Mouse (Mus musculus) embryo, embryonic 9.5 days (tissue): ENCODE data around the gene Arv1.

Source experiments
- DNase-seq: peaks from one replicate; pipeline ENCODE4 v3.0.0-alpha.2; 2017; ENCODE audit errors: extremely low spot score

Gene Arv1

DNA sequence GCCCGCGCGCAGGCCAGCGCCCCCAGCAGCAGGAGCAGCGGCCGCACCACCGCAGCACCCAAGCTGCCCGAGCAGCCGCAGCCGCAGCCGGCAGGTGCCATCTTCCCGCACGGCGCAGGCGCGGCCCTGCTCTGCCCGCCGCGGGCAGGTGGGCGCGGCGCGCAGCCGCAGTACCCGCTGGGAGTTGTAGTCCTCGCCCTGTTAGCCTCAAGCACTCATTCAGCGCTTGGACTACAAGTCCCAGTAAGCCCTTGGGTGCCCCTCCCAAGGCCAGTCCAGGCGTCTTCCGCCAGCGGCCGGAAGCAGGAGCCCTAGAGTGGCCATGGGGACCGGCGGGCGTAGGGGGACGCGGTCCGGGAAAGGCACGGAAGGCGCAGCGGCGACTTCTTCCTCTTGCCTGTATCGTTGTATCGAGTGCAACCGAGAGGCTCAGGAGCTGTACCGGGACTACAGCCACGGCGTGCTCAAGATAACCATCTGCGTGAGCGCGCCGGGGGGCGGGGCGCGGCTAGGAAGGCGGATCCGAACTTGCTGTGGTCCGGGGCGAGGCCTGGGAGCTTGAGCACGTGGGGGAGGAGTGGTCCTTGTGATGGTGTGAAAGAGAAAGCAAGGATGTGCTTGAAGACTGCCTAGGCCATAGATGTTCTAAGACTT lies at the start of gene Arv1, which contains the start of gene Ttc13:
TSS of gene Arv1 (plus strand) at position 278 of the 654 bp plus-strand sequence.
TSS of gene Ttc13 (minus strand) at position 122 of the 654 bp plus-strand sequence.
- peak; percentile 91 for DNase-seq

GRCm38 (mm10) chr8:124672345-124672744 lies 49.6 kb upstream of the Arv1 start:
- DNase-seq: no peak

DNA sequence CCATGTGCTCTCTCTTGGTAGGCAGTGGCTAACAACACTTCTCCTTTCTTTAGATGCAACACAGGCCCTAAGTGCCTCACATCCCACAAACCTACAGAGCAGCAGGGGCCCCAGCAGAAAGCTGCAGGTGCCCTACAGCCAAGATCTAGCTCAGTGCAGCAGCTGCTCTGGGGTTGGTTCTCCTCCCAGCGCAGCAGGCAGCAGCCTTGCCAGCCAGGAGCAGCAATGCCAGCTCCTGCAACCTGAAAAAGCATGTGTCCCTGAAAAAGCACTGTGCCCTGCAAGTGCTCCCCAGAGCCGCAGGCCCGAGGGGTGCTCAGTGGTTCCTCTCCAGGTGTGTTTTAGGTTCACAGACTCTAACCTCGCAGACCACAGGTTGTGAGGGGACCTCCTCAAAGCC lies 45.3 kb upstream of the Arv1 start:
- no peak for DNase-seq

DNA sequence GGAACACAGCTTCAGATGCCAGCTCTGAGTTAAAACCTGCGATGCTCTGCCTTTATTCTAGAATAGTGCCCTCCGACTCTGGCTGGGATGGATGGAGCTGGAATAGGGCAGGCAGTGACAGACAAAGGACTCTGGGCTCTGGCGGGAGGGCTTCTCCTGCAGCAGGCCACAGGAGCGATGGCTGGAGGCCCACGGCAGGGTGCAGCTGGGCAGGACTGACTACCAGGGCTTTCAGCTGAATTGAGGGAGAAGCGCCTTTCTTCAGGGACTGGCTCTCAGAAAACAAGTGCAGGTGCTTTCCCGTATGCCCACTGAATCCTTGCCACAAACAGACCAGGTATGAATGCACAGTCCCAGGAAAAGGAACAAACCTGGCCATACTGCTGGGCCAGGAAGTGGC lies 44.9 kb upstream of the Arv1 start:
- no peak for DNase-seq

DNA sequence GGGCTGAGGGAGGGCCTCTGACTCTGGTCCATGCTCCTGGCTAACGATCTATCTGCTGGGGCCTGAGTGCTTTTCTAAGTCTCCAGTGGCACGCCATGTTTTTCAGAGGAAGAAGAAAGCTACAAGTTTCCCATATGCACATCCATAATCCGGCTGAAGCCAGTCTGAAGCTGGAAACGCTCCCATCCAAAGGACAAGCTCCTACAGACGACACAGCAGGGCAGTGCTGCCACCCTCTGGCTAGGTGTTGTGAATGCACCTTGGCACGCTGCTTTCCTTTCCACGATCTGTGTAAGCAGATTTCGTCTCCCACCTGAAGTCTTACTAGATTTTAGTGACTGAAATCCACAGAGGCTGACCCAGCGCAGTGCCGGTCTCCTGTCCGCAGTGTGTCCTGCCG lies 44.5 kb upstream of the Arv1 start:
- peak; percentile 71 for DNase-seq

DNA sequence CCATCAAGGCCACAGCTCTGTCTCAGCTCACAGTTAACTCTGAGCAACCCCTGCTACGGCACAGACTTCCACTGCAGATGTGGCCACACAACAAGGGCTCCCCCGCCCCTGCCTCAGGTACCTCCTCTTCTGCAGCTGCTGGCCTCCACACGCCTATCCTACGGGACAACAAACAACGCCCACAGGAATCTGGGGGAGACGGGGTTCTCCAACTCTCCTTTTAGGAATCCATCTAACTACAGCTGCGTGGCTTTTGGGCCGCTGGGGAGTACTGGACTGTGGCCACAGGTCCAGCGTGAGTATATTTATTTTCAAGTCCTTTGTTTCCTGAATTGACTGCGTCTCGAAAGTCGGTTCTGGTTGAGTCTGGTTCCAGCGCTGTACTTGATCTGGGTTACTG lies 43.7 kb upstream of the Arv1 start:
- DNase-seq: no peak

- DNase-seq: no peak
Measured at GRCm38 (mm10) chr8:124681077-124681791, 40.7 kb upstream of the Arv1 start.

DNA sequence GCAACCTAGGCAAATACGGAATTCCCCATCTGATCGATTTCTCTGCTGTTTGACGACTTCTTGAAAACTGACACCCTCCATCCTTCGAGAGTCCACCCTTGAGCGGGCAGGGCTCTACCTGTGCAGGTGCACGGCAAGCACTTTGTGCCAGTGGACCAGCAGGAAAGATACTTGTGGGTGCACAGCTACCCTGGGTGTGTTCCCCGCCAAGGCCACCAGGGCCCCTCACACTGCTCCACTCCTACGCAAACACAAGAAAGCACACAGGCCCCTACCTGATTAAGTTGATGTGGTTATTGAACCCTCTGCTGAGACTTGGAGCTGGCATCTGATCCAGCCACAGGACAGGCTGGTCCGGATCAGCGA lies 40.2 kb upstream of the Arv1 start:
- no peak for DNase-seq

DNA sequence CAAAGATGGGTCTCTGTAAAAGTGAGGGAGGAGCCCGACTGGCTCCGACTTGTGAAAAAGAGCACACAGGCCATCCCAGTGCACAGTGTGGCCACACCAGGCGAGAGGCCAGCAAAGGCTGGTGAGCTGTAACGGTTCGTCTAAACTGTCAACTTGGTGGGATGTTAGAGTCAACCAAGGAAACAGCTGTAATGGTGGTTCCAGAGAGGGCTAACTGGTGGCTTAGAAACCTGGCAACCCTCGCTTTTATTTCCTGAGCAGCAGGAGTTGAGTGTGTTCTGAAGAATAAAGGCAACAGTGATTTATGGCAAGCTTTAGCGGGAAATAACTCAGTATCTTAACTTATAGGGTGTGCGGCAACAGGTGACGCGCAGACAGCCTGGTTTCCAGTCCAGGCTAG lies 39.7 kb upstream of the Arv1 start:
- no peak for DNase-seq

DNA sequence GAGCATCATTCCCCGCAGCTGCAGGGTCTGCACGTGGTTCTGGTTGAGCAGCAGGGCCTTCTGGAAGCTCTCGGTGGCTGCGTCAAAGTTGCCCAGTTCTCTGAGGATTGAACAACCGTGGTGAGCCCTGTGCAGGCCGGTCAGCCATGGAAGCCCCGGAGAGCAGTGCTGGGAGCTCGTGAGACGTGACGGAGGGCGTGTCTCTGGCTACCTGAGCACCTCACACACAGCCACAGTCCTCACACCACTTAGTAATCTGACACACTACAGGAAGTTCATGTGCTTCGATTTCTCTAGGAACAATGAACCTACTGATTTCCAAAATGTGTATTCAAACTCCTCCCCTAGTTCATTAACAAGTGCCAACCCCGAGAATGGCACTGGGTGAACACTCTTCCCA lies 33.0 kb upstream of the Arv1 start:
- no peak for DNase-seq

DNA sequence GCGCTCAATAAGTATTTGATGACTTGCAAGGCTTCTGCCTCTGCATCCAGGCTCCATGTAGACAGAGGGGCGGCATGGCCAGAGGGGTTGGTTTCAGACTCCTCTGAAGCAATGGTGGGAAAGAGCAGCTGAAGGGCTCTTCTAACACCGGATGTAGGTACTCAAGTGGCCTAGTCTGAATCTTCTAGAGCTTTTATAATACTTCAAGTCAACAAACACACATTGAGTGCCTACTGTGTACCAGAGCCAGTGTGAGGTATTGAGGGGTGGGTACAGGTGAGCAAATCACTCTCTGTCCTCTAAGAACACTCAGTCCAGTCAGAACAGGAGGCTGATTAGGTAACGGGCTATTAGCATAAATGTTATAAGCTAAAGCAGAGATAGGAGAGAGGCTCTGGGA lies 30.2 kb upstream of the Arv1 start:
- DNase-seq: no peak

DNA sequence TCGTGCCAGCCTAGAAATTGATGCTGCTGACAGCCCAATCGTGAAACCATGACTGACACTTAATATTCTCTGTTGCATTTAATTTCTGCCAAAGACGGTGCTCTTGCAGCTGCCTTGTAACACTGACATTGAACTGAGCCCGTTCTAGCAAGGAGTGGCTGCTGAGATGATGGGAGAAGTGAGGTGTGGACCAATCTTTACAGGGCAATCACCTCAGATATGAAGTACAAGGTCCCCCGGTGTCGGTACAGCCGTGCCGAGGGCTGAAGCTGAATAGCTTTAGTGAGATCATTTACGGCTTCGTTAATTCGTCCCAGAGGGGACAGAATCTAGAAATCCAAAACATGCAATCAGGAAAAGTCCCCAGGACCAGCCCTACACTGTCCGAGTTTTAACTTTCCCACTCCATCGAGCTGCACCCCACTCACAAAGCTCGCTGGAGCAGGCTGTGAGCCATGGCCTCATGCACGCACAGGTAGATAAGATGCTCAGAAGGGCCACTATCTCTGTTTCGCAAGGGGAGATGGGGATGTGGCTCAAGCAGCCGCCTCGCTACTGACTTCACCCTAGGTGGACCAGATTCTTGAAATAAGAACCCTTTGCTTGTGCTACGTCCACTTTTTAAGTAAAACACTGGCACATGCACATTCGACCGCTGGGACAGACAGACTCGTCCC lies 26.4 kb upstream of the Arv1 start:
- no peak for DNase-seq

GRCm38 (mm10) chr8:124700271-124700670 lies 21.7 kb upstream of the Arv1 start:
- DNase-seq: no peak

DNA sequence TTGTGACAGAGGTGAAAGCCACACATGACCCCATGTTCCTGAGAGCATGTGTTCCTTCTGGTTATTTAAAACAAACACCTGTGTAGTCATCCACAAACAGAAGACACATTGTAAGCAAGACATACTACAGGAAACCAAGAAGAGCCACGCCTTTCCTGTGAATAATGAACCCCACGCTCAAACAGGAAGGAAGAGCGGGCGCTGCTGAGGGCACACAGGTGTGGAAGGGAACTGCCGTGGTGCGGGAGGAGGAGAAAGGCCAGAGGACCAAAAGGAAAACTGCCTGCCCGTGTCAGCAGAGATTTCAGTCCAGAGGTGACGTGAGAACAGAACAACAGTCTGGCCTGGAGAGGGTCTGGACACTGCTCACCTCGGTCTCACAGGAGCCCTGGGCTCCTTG lies 20.9 kb upstream of the Arv1 start:
- DNase-seq: no peak

- DNase-seq: no peak
Measured at GRCm38 (mm10) chr8:124702183-124702582, 19.8 kb upstream of the Arv1 start.

DNA sequence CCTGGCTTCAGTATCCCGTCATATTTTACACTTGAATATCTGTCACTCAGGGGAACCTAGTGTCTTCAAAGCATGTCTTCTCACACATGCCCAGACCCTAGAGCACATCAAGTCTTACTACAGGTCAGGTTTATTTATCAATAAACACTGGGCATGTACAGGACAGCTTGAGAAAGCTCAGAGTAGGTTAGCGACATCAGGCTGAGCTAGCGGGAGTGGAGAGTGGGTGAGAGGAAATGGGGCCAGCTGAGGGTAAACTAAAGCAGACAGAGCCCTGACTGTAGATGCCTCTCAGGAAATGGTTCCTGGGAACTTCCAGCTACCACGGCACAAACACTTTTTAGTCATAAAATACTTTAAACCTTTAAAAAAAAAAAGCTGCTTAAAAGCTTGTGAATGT lies 18.4 kb upstream of the Arv1 start:
- no peak for DNase-seq

GRCm38 (mm10) chr8:124704376-124704775 lies 17.6 kb upstream of the Arv1 start:
- DNase-seq: no peak

GRCm38 (mm10) chr8:124705823-124706222 lies 16.1 kb upstream of the Arv1 start:
- DNase-seq: no peak

GRCm38 (mm10) chr8:124713207-124713606 lies 8.7 kb upstream of the Arv1 start:
- no peak for DNase-seq

- no peak for DNase-seq
Measured at GRCm38 (mm10) chr8:124715736-124716135, 6.2 kb upstream of the Arv1 start.

- DNase-seq: no peak
Measured at GRCm38 (mm10) chr8:124720133-124720532, 1.8 kb upstream of the Arv1 start.

- DNase-seq: no peak
Measured at GRCm38 (mm10) chr8:124720938-124721861, 739 bp upstream of the Arv1 start.
